ENCODE assay signal across 36 mouse cellular contexts in genomic region chr9:63580046-63580445, GRCm38 (mm10). TPM values are rescaled to one million over a fixed set of nuclear protein-coding genes. Genes with fewer than 3 reads are reported as not detected.
"Had no signal": no experiment of that assay in that cellular context is flagged by ENCODE, and none has a peak within 500 bp of the region (broad histone marks: within the 10 kb centered on the region; RNA-seq: fewer than 3 reads in every experiment).

No protein-coding gene starts in this region.

- H3K4me3 ChIP-seq: heart, embryonic 12.5 days; heart, embryonic 13.5 days; heart, embryonic 15.5 days; hindbrain, embryonic 10.5 days; hindbrain, embryonic 12.5 days; hindbrain, embryonic 13.5 days; hindbrain, embryonic 15.5 days; intestine, embryonic 15.5 days; kidney, embryonic 15.5 days; layer of hippocampus, adult 2 months; left cerebral cortex, adult 2 months had no signal

- DNase-seq: heart, postnatal 10 days; heart, postnatal 14 days; heart, postnatal 36 days; heart, postnatal 4 days; kidney, adult 11 months; kidney, adult 18-20 months; kidney, adult 2 months; kidney, adult 8-10 months; kidney, adult 9 months; kidney, postnatal 10 days; kidney, postnatal 14 days; kidney, postnatal 4 days; layer of hippocampus, adult 9-11 months; layer of hippocampus, postnatal 36 days had no signal

- H3K4me1 ChIP-seq: heart, embryonic 12.5 days; hindbrain, embryonic 10.5 days; hindbrain, embryonic 12.5 days; hindbrain, embryonic 13.5 days; hindbrain, embryonic 15.5 days; intestine, embryonic 15.5 days; kidney, embryonic 15.5 days had no signal

- H3K27ac ChIP-seq: heart, embryonic 13.5 days; heart, embryonic 15.5 days; hindbrain, embryonic 10.5 days; hindbrain, embryonic 12.5 days; hindbrain, embryonic 13.5 days; hindbrain, embryonic 14.5 days; hindbrain, embryonic 15.5 days; hindbrain, postnatal 0 days; intestine, embryonic 15.5 days; kidney, embryonic 15.5 days; kidney, postnatal 0 days; layer of hippocampus, adult 2 months; left cerebral cortex, adult 2 months had no signal

- H3K9ac ChIP-seq: heart, embryonic 12.5 days; heart, embryonic 13.5 days; heart, embryonic 15.5 days; hindbrain, embryonic 12.5 days; hindbrain, embryonic 13.5 days; hindbrain, embryonic 14.5 days; hindbrain, embryonic 15.5 days; intestine, embryonic 15.5 days; kidney, embryonic 15.5 days had no signal

- ATAC-seq: hindbrain, embryonic 16.5 days; hindbrain, postnatal 0 days; inflammation-experienced regulatory T-cells, adult 6 months; intestine, embryonic 15.5 days; intestine, embryonic 16.5 days; intestine, postnatal 0 days had no signal

- H3K4me2 ChIP-seq: heart, embryonic 11.5 days; heart, embryonic 12.5 days; heart, embryonic 13.5 days; heart, embryonic 15.5 days; hindbrain, embryonic 12.5 days; hindbrain, embryonic 13.5 days; hindbrain, embryonic 14.5 days; hindbrain, embryonic 15.5 days; intestine, embryonic 15.5 days; kidney, embryonic 15.5 days had no signal

- H3K9me3 ChIP-seq: heart, embryonic 12.5 days; heart, embryonic 13.5 days; heart, embryonic 15.5 days; hindbrain, embryonic 10.5 days; hindbrain, embryonic 12.5 days; hindbrain, embryonic 13.5 days; hindbrain, embryonic 15.5 days; intestine, embryonic 15.5 days; kidney, embryonic 15.5 days had no signal

- H3K36me3 ChIP-seq: heart, embryonic 12.5 days; heart, embryonic 13.5 days; heart, embryonic 15.5 days; hindbrain, embryonic 10.5 days; hindbrain, embryonic 12.5 days; hindbrain, embryonic 13.5 days; hindbrain, embryonic 15.5 days; intestine, embryonic 15.5 days; kidney, embryonic 15.5 days had no signal

- H3K27me3 ChIP-seq: heart, embryonic 15.5 days; hindbrain, embryonic 12.5 days; hindbrain, embryonic 13.5 days; hindbrain, embryonic 15.5 days; intestine, embryonic 15.5 days; kidney, embryonic 15.5 days had no signal

RNA-seq across cellular contexts. Expression of gene Iqch, which starts 22.2 kb away (rescaled TPM):
- polyA plus RNA-seq: heart, embryonic 13.5 days; heart, embryonic 14.5 days; inflammation-experienced regulatory T-cells, adult 6 months; intestine, embryonic 16.5 days; intestine, postnatal 0 days; kidney, embryonic 16.5 days; large intestine, adult 2 months had no signal
